Mouse (Mus musculus) megakaryocyte, embryonic 14.5 days (primary cell): ENCODE results near the gene Vav2.

ENCODE experiments used
- FLI1 ChIP-seq: IDR thresholded peaks from 2 replicates; pipeline ENCODE4 v1.6.1; 2012; ENCODE audit warnings: low read length, inconsistent platforms, mixed read lengths
- GATA1 ChIP-seq: IDR thresholded peaks from 3 replicates; pipeline ENCODE4 v1.6.1; 2012; ENCODE audit warnings: mixed read lengths, low read length, inconsistent platforms, borderline replicate concordance

DNA sequence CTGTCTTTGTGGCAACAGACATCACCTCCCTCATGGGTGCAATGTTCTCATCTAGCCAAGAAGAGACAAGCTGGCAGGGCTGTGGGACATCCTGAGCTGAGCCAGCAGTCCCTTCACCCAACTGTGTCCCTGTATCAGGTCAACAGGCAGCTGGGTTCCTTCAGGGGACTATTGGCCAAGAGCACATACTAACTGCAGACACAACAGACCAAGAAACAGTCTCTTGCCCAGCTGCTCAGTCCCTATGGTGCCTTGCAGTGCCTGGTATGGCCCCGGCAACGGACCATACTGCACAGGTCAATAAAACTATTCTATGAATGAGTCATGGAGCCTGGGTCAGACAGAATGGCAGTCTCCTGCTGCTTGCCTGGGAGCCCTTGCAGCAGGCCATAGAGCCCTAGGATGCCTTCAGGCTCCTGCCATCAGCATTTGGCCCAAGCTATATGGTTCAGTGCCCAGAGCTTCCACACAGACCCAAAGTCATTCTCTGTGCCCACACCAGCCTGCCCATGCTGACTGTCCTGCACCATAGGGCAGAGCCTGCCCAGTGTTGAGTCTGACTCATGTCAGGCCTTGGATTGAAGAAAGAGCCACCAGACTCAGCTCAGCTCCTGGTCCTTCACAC, 197.2 kb downstream of the Vav2 start:
- no peak for TF ChIP-seq GATA1
- TF ChIP-seq FLI1, result no peak
